ENCODE assay signal across 11 mouse cellular contexts in genomic region chr19:44332833-44333623, GRCm38 (mm10). TPM values are rescaled to one million over a fixed set of nuclear protein-coding genes. Genes with fewer than 3 reads are reported as not detected.
DNase-seq lines count a peak whose midpoint lies in the region; ATAC-seq lines count a peak whose summit lies in the region.
"Had no signal": no experiment of that assay in that cellular context is flagged by ENCODE, and none has a peak within 500 bp of the region (broad histone marks: within the 10 kb centered on the region; RNA-seq: fewer than 3 reads in every experiment).

TSS of gene Scd4 (plus strand) at chr19:44333092.

- no peaks in the 10 kb centered on the region for H3K4me1 ChIP-seq in liver, embryonic 11.5 days (replicated peaks; ENCODE audit: control insufficient read depth, insufficient read depth, low read length)
- H3K4me1 ChIP-seq in intestine, embryonic 15.5 days (replicated peaks), result no peaks in the 10 kb centered on the region
- H3K4me1 ChIP-seq: stomach, embryonic 15.5 days had no signal

- no peak within 1 kb of the TSS for H3K9ac ChIP-seq in liver, embryonic 11.5 days (ENCODE audit: low read depth, low read length)
- H3K9ac ChIP-seq in intestine, embryonic 15.5 days, result no peak within 1 kb of the TSS
- H3K9ac ChIP-seq: stomach, embryonic 15.5 days had no signal

- intact Hi-C loops in heart, postnatal 25 days (cut with DNase I), result no loop called here
- intact Hi-C loops in heart, postnatal 14 days (cut with DNase I), result no loop called here
- intact Hi-C loops in left cerebral cortex, postnatal 4 days (cut with DNase I), result no loop called here

- H3K36me3 ChIP-seq in liver, embryonic 11.5 days (ENCODE audit: control insufficient read depth, insufficient read depth, low read length), result no peaks in the 10 kb centered on the region
- H3K36me3 ChIP-seq in intestine, embryonic 15.5 days, result no peaks in the 10 kb centered on the region
- H3K36me3 ChIP-seq: stomach, embryonic 15.5 days had no signal

- no peak within 1 kb of the TSS for H3K4me3 ChIP-seq in liver, embryonic 11.5 days (ENCODE audit: low read depth, low read length)
- no peak within 1 kb of the TSS for H3K4me3 ChIP-seq in intestine, embryonic 15.5 days (replicated peaks)
- H3K4me3 ChIP-seq: megakaryocyte, embryonic 14.5 days; stomach, embryonic 15.5 days had no signal

- 0 out of 2 replicates have a peak, but pooled peaks cover 2% of the 10 kb centered on the region for H3K27me3 ChIP-seq in liver, embryonic 11.5 days (replicated peaks; ENCODE audit: control insufficient read depth, insufficient read depth, low read length)
- no peaks in the 10 kb centered on the region for H3K27me3 ChIP-seq in intestine, embryonic 15.5 days (replicated peaks)
- H3K27me3 ChIP-seq: CH12.LX; stomach, embryonic 15.5 days had no signal

- peak; percentile 44 to 53 for DNase-seq in heart, adult 18-20 months
- DNase-seq in heart, postnatal 25 days (ENCODE audit: low spot score), result no peak
- peak; percentile 72 to 79 for DNase-seq in cerebellum, adult 18-20 months
- DNase-seq in heart, postnatal 14 days, result peak; percentile 17 to 64
- DNase-seq in left cerebral cortex, postnatal 4 days, result peak; percentile 67
- DNase-seq in liver, embryonic 11.5 days (ENCODE audit: low spot score), result no peak
- DNase-seq in thymus, postnatal 0 days (ENCODE audit: low spot score), result no peak

- no peak for ATAC-seq in liver, embryonic 11.5 days (replicated peaks; ENCODE audit: low FRiP score)
- no peak for ATAC-seq in intestine, embryonic 15.5 days

- no peak within 1 kb of the TSS for H3K4me2 ChIP-seq in liver, embryonic 11.5 days
- no peak within 1 kb of the TSS for H3K4me2 ChIP-seq in intestine, embryonic 15.5 days (replicated peaks)
- H3K4me2 ChIP-seq: stomach, embryonic 15.5 days had no signal

- H3K27ac ChIP-seq in liver, embryonic 11.5 days (ENCODE audit: low read depth, low read length), result no peak within 1 kb of the TSS
- no peak within 1 kb of the TSS for H3K27ac ChIP-seq in intestine, embryonic 15.5 days
- H3K27ac ChIP-seq: stomach, embryonic 15.5 days had no signal

- no peaks in the 10 kb centered on the region for H3K9me3 ChIP-seq in liver, embryonic 11.5 days (ENCODE audit: control insufficient read depth, low read length)
- no peaks in the 10 kb centered on the region for H3K9me3 ChIP-seq in intestine, embryonic 15.5 days
- H3K9me3 ChIP-seq: stomach, embryonic 15.5 days had no signal

- 81% methylated on average over 10 of the region's 10 CpGs for WGBS in liver, embryonic 11.5 days
- WGBS in intestine, embryonic 15.5 days, result 86% methylated on average over 10 of the region's 10 CpGs

RNA-seq across cellular contexts. Expression of gene Scd4, which starts in this region (rescaled TPM):
- 1 to 10 TPM; 4.3 to 7.8 TPM for total RNA-seq in heart, adult 18-20 months (2021)
- total RNA-seq in heart, postnatal 25 days (2021), result 1 to 10 TPM; 6.5 to 9.2 TPM
- 10 to 100 TPM; 13.1 to 14.0 TPM for total RNA-seq in heart, postnatal 14 days (2021)
- 1 to 10 TPM; 1.7 to 2.3 TPM for total RNA-seq in left cerebral cortex, postnatal 4 days (2021)
- polyA plus RNA-seq in liver, embryonic 11.5 days (2014; fragmentation: Nextera tagmentation; extraction: Ambion mirVana), result 0.06 and 0.16 TPM in 2 replicates
- 0.10 and 0.19 TPM in 2 replicates for polyA plus RNA-seq in intestine, embryonic 15.5 days (2015; fragmentation: Nextera tagmentation; extraction: Ambion mirVana)
- polyA plus RNA-seq in thymus, postnatal 0 days (2015; fragmentation: Nextera tagmentation; extraction: Ambion mirVana), result 0.18 TPM in 2 replicates
- total RNA-seq: CH12.LX had no signal

Comparison
In these comparisons a context has a peak if more than half of its experiments do, and no peak if none do; other contexts are left out.
1. DNase-seq: peak in heart, adult 18-20 months (2 of 2), cerebellum, adult 18-20 months (2 of 2), heart, postnatal 14 days (2 of 2) and left cerebral cortex, postnatal 4 days (single experiment); none in heart, postnatal 25 days (single experiment), liver, embryonic 11.5 days (single experiment) and thymus, postnatal 0 days (single experiment).